Mouse (Mus musculus) thymus, adult 2 months (tissue): ENCODE results near the gene Lrtm2.

Experiments used
- CTCF ChIP-seq: fragments of 200-500 bp; IDR thresholded peaks from 2 replicates; pipeline ENCODE4 v1.5.1; 2012; ENCODE audit warnings: mild to moderate bottlenecking, control low read depth, low read length, moderate library complexity, borderline replicate concordance; ENCODE audit not compliant: control insufficient read depth, poor library complexity, insufficient read depth; ENCODE audit errors: extremely low read depth
- POLR2A ChIP-seq: fragments of 200-500 bp; IDR thresholded peaks from 2 replicates; pipeline ENCODE4 v1.6.1; 2012; ENCODE audit warnings: mild to moderate bottlenecking, low read length, control low read depth, moderate library complexity; ENCODE audit not compliant: control insufficient read depth, poor library complexity, insufficient read depth; ENCODE audit errors: extremely low read depth

- TF ChIP-seq CTCF (no peak), POLR2A (no peak)
Measured at GRCm38 (mm10) chr6:119375035-119375434, 44.5 kb upstream of the Lrtm2 start.
